Mouse (Mus musculus) right cerebral cortex, adult 2 months (tissue): ENCODE results near the gene Vmn1r80.
"Not testable (repeated sequence)": the region's sequence is repeated elsewhere in the genome, so short reads cannot be mapped to it uniquely, and the experiment has no call there.

Experiments
- DNase-seq, 2 experiments: peaks; one replicate each; pipeline ENCODE4 v3.0.0; 2021 to 2022; ENCODE audit warnings: low spot score in 2 of 2

Vmn1r80 gene

GRCm38 (mm10) chr7:12188986-12189385 lies at the start of gene Vmn1r80:
Gene Vmn1r80 (plus strand): TSS chr7:12189286.
- DNase-seq: no peak

GRCm38 (mm10) chr7:12149957-12150356 lies 39.1 kb upstream of the Vmn1r80 start, which contains the start of gene Vmn1r78:
Gene Vmn1r78 (plus strand): TSS chr7:12150257.
- no peak for DNase-seq

GRCm38 (mm10) chr7:12156463-12156862 lies 32.6 kb upstream of the Vmn1r80 start:
- DNase-seq: not testable (repeated sequence)

GRCm38 (mm10) chr7:12170979-12171378 lies 18.1 kb upstream of the Vmn1r80 start, which contains the start of gene Vmn1r79:
Gene Vmn1r79 (plus strand): TSS chr7:12171279.
- not testable (repeated sequence) for DNase-seq

GRCm38 (mm10) chr7:12172926-12173325 lies 16.2 kb upstream of the Vmn1r80 start:
- not testable (repeated sequence) for DNase-seq

- no peak for DNase-seq
Observed at GRCm38 (mm10) chr7:12204141-12204540, 15.1 kb downstream of the Vmn1r80 start.
